Mouse (Mus musculus) c-Kit-positive CD71-positive TER-119-positive erythroid progenitor cells, embryonic 14.5 days (primary cell): ENCODE results near the gene Zbed5.
A peak's percentile ranks its signal among the peaks of the same experiment; 100 is the strongest.
"Not testable (repeated sequence)": the region's sequence is repeated elsewhere in the genome, so short reads cannot be mapped to it uniquely, and the experiment has no call there.

ENCODE experiments used
- DNase-seq: peaks from one replicate; pipeline ENCODE4 v3.0.0-alpha.2; 2013; ENCODE audit warnings: low spot score

The Zbed5 gene

GRCm38 (mm10) chr5:129895198-129896088 is at the start of gene Zbed5:
Gene Zbed5, plus strand, starts transcription at chr5:129895723.
- peak; percentile 89 for DNase-seq

GRCm38 (mm10) chr5:129846752-129847557 is 48.6 kb upstream of the Zbed5 start, which contains the start of gene Sumf2:
Gene Sumf2, plus strand, starts transcription at chr5:129846986.
- peak; percentile 95 for DNase-seq

GRCm38 (mm10) chr5:129847558-129847820 is 48.0 kb upstream of the Zbed5 start:
- no peak for DNase-seq

- no peak for DNase-seq
Observed at GRCm38 (mm10) chr5:129855163-129855562, 40.4 kb upstream of the Zbed5 start.

- DNase-seq: no peak
Observed at GRCm38 (mm10) chr5:129856414-129856813, 39.1 kb upstream of the Zbed5 start.

- DNase-seq: no peak
Observed at GRCm38 (mm10) chr5:129862325-129862724, 33.2 kb upstream of the Zbed5 start.

- peak; percentile 42 for DNase-seq
Observed at GRCm38 (mm10) chr5:129864467-129864866, 31.1 kb upstream of the Zbed5 start.

- no peak for DNase-seq
Observed at GRCm38 (mm10) chr5:129865841-129866240, 29.7 kb upstream of the Zbed5 start.

- DNase-seq: no peak
Observed at GRCm38 (mm10) chr5:129869238-129869995, 26.1 kb upstream of the Zbed5 start.

- DNase-seq: no peak
Observed at GRCm38 (mm10) chr5:129871238-129871637, 24.3 kb upstream of the Zbed5 start.

- no peak for DNase-seq
Observed at GRCm38 (mm10) chr5:129873942-129874341, 21.6 kb upstream of the Zbed5 start.

GRCm38 (mm10) chr5:129875098-129875497 is 20.4 kb upstream of the Zbed5 start:
- DNase-seq: no peak

GRCm38 (mm10) chr5:129877731-129878455 is 17.6 kb upstream of the Zbed5 start:
- no peak for DNase-seq

- DNase-seq: no peak
Observed at GRCm38 (mm10) chr5:129878946-129879345, 16.6 kb upstream of the Zbed5 start.

- DNase-seq: no peak
Observed at GRCm38 (mm10) chr5:129879888-129880287, 15.6 kb upstream of the Zbed5 start.

- peak; percentile 61 for DNase-seq
Observed at GRCm38 (mm10) chr5:129886271-129886670, 9.3 kb upstream of the Zbed5 start.

GRCm38 (mm10) chr5:129886911-129887636 is 8.4 kb upstream of the Zbed5 start, which contains the start of gene Chchd2:
Gene Chchd2, minus strand, starts transcription at chr5:129887470.
- peak; percentile 97 for DNase-seq

GRCm38 (mm10) chr5:129890390-129890789 is 5.1 kb upstream of the Zbed5 start:
- DNase-seq: not testable (repeated sequence)

GRCm38 (mm10) chr5:129898449-129898848 is 2.9 kb downstream of the Zbed5 start, which contains the start of gene Phkg1:
Gene Phkg1, minus strand, starts transcription at chr5:129898549.
- no peak for DNase-seq

- no peak for DNase-seq
Observed at GRCm38 (mm10) chr5:129907775-129908174, 12.3 kb downstream of the Zbed5 start.
